In genomic region chr7:128622266-128622961, GRCm38 (mm10) we compare ENCODE assay signal across 8 mouse cellular contexts. TPM values are rescaled to one million over a fixed set of nuclear protein-coding genes. Genes with fewer than 3 reads are reported as not detected.
DNase-seq lines count a peak whose midpoint lies in the region; ATAC-seq and TF ChIP-seq lines count a peak whose summit lies in the region.

No protein-coding gene starts in this region.

- H3K4me2 ChIP-seq in forebrain, embryonic 14.5 days (ENCODE audit: low read length) = no peak overlapping the region
- H3K4me2 ChIP-seq in kidney, postnatal 0 days (ENCODE audit: low read length) = no peak overlapping the region
- 0 out of 2 replicates have a peak overlapping the region, but pooled peaks have one; percentile 0 for H3K4me2 ChIP-seq in stomach, embryonic 16.5 days (ENCODE audit: low read depth, low read length)

- no peaks in the 10 kb centered on the region for H3K36me3 ChIP-seq in forebrain, embryonic 14.5 days (ENCODE audit: control insufficient read depth, insufficient read depth, low read length)
- H3K36me3 ChIP-seq in kidney, postnatal 0 days (ENCODE audit: insufficient read depth, low read length) = no peaks in the 10 kb centered on the region
- no peaks in the 10 kb centered on the region for H3K36me3 ChIP-seq in stomach, embryonic 16.5 days (ENCODE audit: control insufficient read depth, insufficient read depth, low read length)
- H3K36me3 ChIP-seq in hindbrain, embryonic 10.5 days = no peaks in the 10 kb centered on the region

- no peaks in the 10 kb centered on the region for H3K27me3 ChIP-seq in forebrain, embryonic 14.5 days (replicated peaks; ENCODE audit: control insufficient read depth, insufficient read depth, low read length)
- H3K27me3 ChIP-seq in kidney, postnatal 0 days (ENCODE audit: insufficient read depth, low read length) = no peaks in the 10 kb centered on the region
- H3K27me3 ChIP-seq in stomach, embryonic 16.5 days (ENCODE audit: control insufficient read depth, insufficient read depth, low read length) = no peaks in the 10 kb centered on the region
- no peaks in the 10 kb centered on the region for H3K27me3 ChIP-seq in hindbrain, embryonic 10.5 days (ENCODE audit: insufficient read depth, poor library complexity, severe bottlenecking)

- H3K9me3 ChIP-seq in forebrain, embryonic 14.5 days (replicated peaks; ENCODE audit: control insufficient read depth, low read length) = no peaks in the 10 kb centered on the region
- no peaks in the 10 kb centered on the region for H3K9me3 ChIP-seq in kidney, postnatal 0 days (replicated peaks; ENCODE audit: low read length)
- H3K9me3 ChIP-seq in stomach, embryonic 16.5 days (replicated peaks; ENCODE audit: control insufficient read depth, low read length) = no peaks in the 10 kb centered on the region
- H3K9me3 ChIP-seq in hindbrain, embryonic 10.5 days = no peaks in the 10 kb centered on the region

- peak; percentile 41 for DNase-seq in cerebellum, adult 11 months
- no peak for DNase-seq in cerebellum, postnatal 4 days (ENCODE audit: low spot score in 2 of 2)
- DNase-seq in spleen, postnatal 36 days (ENCODE audit: low spot score in 2 of 2) = peak; percentile 65 to 75
- no peak for DNase-seq in spleen, postnatal 4 days (ENCODE audit: low spot score in 2 of 2)
- DNase-seq in forebrain, embryonic 14.5 days (ENCODE audit: low spot score) = peak; percentile 69
- DNase-seq in kidney, postnatal 0 days (ENCODE audit: low spot score) = peak; percentile 43
- no peak for DNase-seq in hindbrain, embryonic 10.5 days (ENCODE audit: low spot score)

- H3K27ac ChIP-seq in forebrain, embryonic 14.5 days (ENCODE audit: low read depth, low read length) = no peak overlapping the region
- 0 out of 2 replicates have a peak overlapping the region, but pooled peaks have one; percentile 26 for H3K27ac ChIP-seq in kidney, postnatal 0 days
- H3K27ac ChIP-seq in stomach, embryonic 16.5 days (ENCODE audit: low read length) = peak overlapping the region; percentile 40; the same call in 1 of the 2 replicates
- no peak overlapping the region for H3K27ac ChIP-seq in hindbrain, embryonic 10.5 days

- ATAC-seq in forebrain, embryonic 14.5 days = peak; percentile 79
- ATAC-seq in kidney, postnatal 0 days (replicated peaks; ENCODE audit: low FRiP score, low read depth) = 0 out of 2 replicates have a peak, but pooled peaks have one; percentile 57
- peak; percentile 82; the same call in 1 of the 2 replicates for ATAC-seq in stomach, embryonic 16.5 days (ENCODE audit: insufficient read depth, low FRiP score)

- H3K9ac ChIP-seq in forebrain, embryonic 14.5 days (ENCODE audit: low read length) = no peak overlapping the region
- no peak overlapping the region for H3K9ac ChIP-seq in kidney, postnatal 0 days (ENCODE audit: low read depth, low read length)
- H3K9ac ChIP-seq in stomach, embryonic 16.5 days (ENCODE audit: low read length) = no peak overlapping the region

- no peak overlapping the region for H3K4me3 ChIP-seq in forebrain, embryonic 14.5 days (ENCODE audit: low read depth, low read length)
- no peak overlapping the region for H3K4me3 ChIP-seq in kidney, postnatal 0 days (replicated peaks; ENCODE audit: low read depth, low read length)
- H3K4me3 ChIP-seq in stomach, embryonic 16.5 days (replicated peaks; ENCODE audit: low read length) = no peak overlapping the region
- no peak overlapping the region for H3K4me3 ChIP-seq in hindbrain, embryonic 10.5 days

- WGBS in forebrain, embryonic 14.5 days = 11% methylated on average over 7 of the region's 7 CpGs
- WGBS in kidney, postnatal 0 days = 44% methylated on average over 7 of the region's 7 CpGs
- WGBS in stomach, embryonic 16.5 days = 51% methylated on average over 7 of the region's 7 CpGs
- 62% methylated on average over 7 of the region's 7 CpGs for WGBS in hindbrain, embryonic 10.5 days

- TF ChIP-seq CTCF in kidney, postnatal 0 days (IDR thresholded peaks at IDR 0.05; ENCODE audit: low read depth) = no peak

- H3K4me1 ChIP-seq in forebrain, embryonic 14.5 days (ENCODE audit: control insufficient read depth, insufficient read depth, low read length) = peaks cover 5% of the 10 kb centered on the region
- peaks cover 2% of the 10 kb centered on the region; the same call in 1 of the 2 replicates for H3K4me1 ChIP-seq in kidney, postnatal 0 days (replicated peaks; ENCODE audit: insufficient read depth, low read length)
- peaks cover 12% of the 10 kb centered on the region for H3K4me1 ChIP-seq in stomach, embryonic 16.5 days (ENCODE audit: control insufficient read depth, insufficient read depth, low read length)
- peaks cover 11% of the 10 kb centered on the region for H3K4me1 ChIP-seq in hindbrain, embryonic 10.5 days (replicated peaks)

RNA-seq across cellular contexts. Expression of gene Inpp5f, which starts 11.3 kb away (rescaled TPM):
- polyA plus RNA-seq in forebrain, embryonic 14.5 days (2014; fragmentation: Nextera tagmentation; extraction: Ambion mirVana) = 257 and 314 TPM in 2 replicates
- 22.0 and 23.8 TPM in 2 replicates for polyA plus RNA-seq in kidney, postnatal 0 days (2015; fragmentation: Nextera tagmentation; extraction: Ambion mirVana)
- polyA plus RNA-seq in stomach, embryonic 16.5 days (2015; fragmentation: Nextera tagmentation; extraction: Ambion mirVana) = 18.5 and 20.2 TPM in 2 replicates
- 41.5 and 63.6 TPM in 2 replicates for polyA plus RNA-seq in hindbrain, embryonic 10.5 days (2016; fragmentation: Nextera tagmentation; extraction: Ambion mirVana)

Comparison
In these comparisons a context has a peak if more than half of its experiments do, and no peak if none do; other contexts are left out.
1. DNase-seq: peak in cerebellum, adult 11 months (single experiment), spleen, postnatal 36 days (2 of 2), forebrain, embryonic 14.5 days (single experiment) and kidney, postnatal 0 days (single experiment); none in cerebellum, postnatal 4 days (0 of 2), spleen, postnatal 4 days (0 of 2) and hindbrain, embryonic 10.5 days (single experiment).
2. H3K27ac ChIP-seq: peak in kidney, postnatal 0 days (single experiment) and stomach, embryonic 16.5 days (single experiment); none in forebrain, embryonic 14.5 days (single experiment) and hindbrain, embryonic 10.5 days (single experiment).
3. Peak in every context shown above with its lines, with median percentiles within 50 percentile points of each other: ATAC-seq.